Mouse (Mus musculus) MEL (cell line): Measurements from ENCODE around the gene Fkbp8. TPM values are rescaled to one million over a fixed set of nuclear protein-coding genes. Genes with fewer than 3 reads are reported as not detected.
A peak's percentile ranks its signal among the peaks of the same experiment; 100 is the strongest.

Experiments
- DNase-seq: peaks from one replicate; pipeline ENCODE4 v3.0.0; 2011; ENCODE audit warnings: low read depth, low spot score
- H3K27ac ChIP-seq: 2 replicates; pipeline ENCODE4 v1.5.1; 2012; ENCODE audit warnings: low read depth, mild to moderate bottlenecking, control low read depth, low read length, moderate library complexity; ENCODE audit not compliant: control insufficient read depth
- H3K27me3 ChIP-seq, 2 experiments: fragments of 150-350 bp in 1 of 2; sonication (generic) in 1 of 2; 2 replicates each; pipeline ENCODE4 v1.6.1; 2012; ENCODE audit warnings: low read length in 2 of 2, mild to moderate bottlenecking in 2 of 2, improper control_type of control experiment in 1 of 2, moderate library complexity in 1 of 2; ENCODE audit not compliant: insufficient read depth in 2 of 2, control insufficient read depth in 1 of 2
- H3K36me3 ChIP-seq, 2 experiments: 2 replicates each; pipeline ENCODE4 v1.6.1; 2012 to 2014; ENCODE audit warnings: low read length in 2 of 2, improper control_type of control experiment in 1 of 2, inconsistent platforms in 1 of 2, mild to moderate bottlenecking in 1 of 2; ENCODE audit not compliant: insufficient read depth in 2 of 2, control insufficient read depth in 1 of 2
- H3K4me1 ChIP-seq, 2 experiments: fragments of 150-350 bp in 1 of 2; sonication (generic) in 1 of 2; 2 replicates each; pipeline ENCODE4 v1.6.1; 2012; ENCODE audit warnings: low read length in 2 of 2, improper control_type of control experiment in 1 of 2, mild to moderate bottlenecking in 1 of 2; ENCODE audit not compliant: insufficient read depth in 2 of 2, control insufficient read depth in 1 of 2
- H3K4me3 ChIP-seq, 2 experiments: fragments of 150-350 bp in 1 of 2; sonication (generic) in 1 of 2; 2 replicates each; pipeline ENCODE4 v1.5.1; 2012; ENCODE audit warnings: low read depth in 2 of 2, low read length in 2 of 2, mild to moderate bottlenecking in 2 of 2, moderate library complexity in 2 of 2, control low read depth in 1 of 2, improper control_type of control experiment in 1 of 2; ENCODE audit not compliant: control insufficient read depth in 1 of 2, insufficient read depth in 1 of 2
- H3K79me2 ChIP-seq: 2 replicates; pipeline ENCODE4 v1.6.1; 2012; ENCODE audit warnings: mild to moderate bottlenecking, low read length, moderate library complexity; ENCODE audit not compliant: control insufficient read depth, poor library complexity, insufficient read depth
- H3K9ac ChIP-seq: 2 replicates; pipeline ENCODE4 v1.6.1; 2012; ENCODE audit warnings: low read depth, mild to moderate bottlenecking, control low read depth, low read length, moderate library complexity; ENCODE audit not compliant: control insufficient read depth, poor library complexity, severe bottlenecking
- H3K9me3 ChIP-seq: fragments of 150-350 bp; sonication (generic); replicated peaks from 2 replicates; pipeline ENCODE4 v1.6.1; 2012; ENCODE audit warnings: mild to moderate bottlenecking, low read length, improper control_type of control experiment, moderate library complexity; ENCODE audit not compliant: insufficient read depth
- BHLHE40 ChIP-seq: IDR thresholded peaks from 2 replicates; pipeline ENCODE4 v1.6.1; 2012; ENCODE audit warnings: low read depth, mild to moderate bottlenecking, inconsistent platforms, low read length, improper control_type of control experiment, borderline replicate concordance
- CTCF ChIP-seq, 3 experiments: IDR thresholded peaks in 2 of 3; conservative IDR thresholded peaks in 1 of 3; 2 replicates each; pipeline ENCODE4 v1.5.1; 2011 to 2012; ENCODE audit warnings: low read length in 3 of 3, low read depth in 2 of 3, mild to moderate bottlenecking in 2 of 3, improper control_type of control experiment in 1 of 3, inconsistent platforms in 1 of 3, mixed read lengths in 1 of 3, moderate library complexity in 1 of 3; ENCODE audit not compliant: control insufficient read depth in 1 of 3, insufficient read depth in 1 of 3, poor library complexity in 1 of 3, severe bottlenecking in 1 of 3
- ETS1 ChIP-seq: IDR thresholded peaks from 2 replicates; pipeline ENCODE4 v1.6.1; 2012; ENCODE audit warnings: low read depth, mild to moderate bottlenecking, inconsistent platforms, low read length, improper control_type of control experiment, moderate library complexity
- MAZ ChIP-seq: IDR thresholded peaks from 2 replicates; pipeline ENCODE4 v1.6.1; 2012; ENCODE audit warnings: low read depth, mild to moderate bottlenecking, inconsistent platforms, low read length, improper control_type of control experiment
- MXI1 ChIP-seq: IDR thresholded peaks from 2 replicates; pipeline ENCODE4 v1.6.1; 2011; ENCODE audit warnings: mild to moderate bottlenecking, low read depth, low read length, improper control_type of control experiment
- NELFE ChIP-seq: IDR thresholded peaks from 2 replicates; pipeline ENCODE4 v1.6.1; 2011; ENCODE audit warnings: low read depth, low read length, improper control_type of control experiment
- POLR2A ChIP-seq, 2 experiments: IDR thresholded peaks; 2 replicates each; pipeline ENCODE4 v1.6.1; 2011 to 2012; ENCODE audit warnings: low read length in 2 of 2, mild to moderate bottlenecking in 2 of 2, control low read depth in 1 of 2, improper control_type of control experiment in 1 of 2, low read depth in 1 of 2, moderate library complexity in 1 of 2; ENCODE audit not compliant: control insufficient read depth in 1 of 2, insufficient read depth in 1 of 2, poor library complexity in 1 of 2
- RAD21 ChIP-seq: IDR thresholded peaks from 2 replicates; pipeline ENCODE4 v1.6.1; 2011; ENCODE audit warnings: mild to moderate bottlenecking, low read depth, low read length, improper control_type of control experiment
- RCOR1 ChIP-seq: IDR thresholded peaks from 2 replicates; pipeline ENCODE4 v1.6.1; 2012; ENCODE audit warnings: low read depth, mild to moderate bottlenecking, inconsistent platforms, low read length, improper control_type of control experiment
- SIN3A ChIP-seq: IDR thresholded peaks from 2 replicates; pipeline ENCODE4 v1.6.1; 2012; ENCODE audit warnings: low read length, improper control_type of control experiment, inconsistent platforms
- SMC3 ChIP-seq: IDR thresholded peaks from 2 replicates; pipeline ENCODE4 v1.6.1; 2011; ENCODE audit warnings: low read depth, low read length, improper control_type of control experiment
- TAL1 ChIP-seq: IDR thresholded peaks from 2 replicates; pipeline ENCODE4 v1.6.1; 2012; ENCODE audit warnings: mild to moderate bottlenecking, inconsistent platforms, low read length, moderate library complexity, mixed read lengths
- TCF12 ChIP-seq: IDR thresholded peaks from 2 replicates; pipeline ENCODE4 v1.6.1; 2014; ENCODE audit warnings: low read depth, mild to moderate bottlenecking, inconsistent platforms, low read length, improper control_type of control experiment, moderate library complexity
- UBTF ChIP-seq: IDR thresholded peaks from 2 replicates; pipeline ENCODE4 v1.6.1; 2012; ENCODE audit warnings: low read depth, mild to moderate bottlenecking, inconsistent platforms, low read length, improper control_type of control experiment, moderate library complexity, borderline replicate concordance; ENCODE audit not compliant: insufficient read depth
- ZC3H11A ChIP-seq: IDR thresholded peaks from 2 replicates; pipeline ENCODE4 v1.6.1; 2012; ENCODE audit warnings: low read depth, mild to moderate bottlenecking, inconsistent platforms, low read length, improper control_type of control experiment
- polyA plus RNA-seq, 2 experiments: library from polyadenylated mRNA; stranded (reverse) in 1 of 2; unstranded in 1 of 2; fragments of >175 nt in 1 of 2; fragments of >200 nt in 1 of 2; gene quantifications; 2 replicates each; pipeline versions ENCODE4 v1.2.1 to v1.2.4; 2012; ENCODE audit warnings: low replicate concordance in 2 of 2, low read depth in 1 of 2; ENCODE audit not compliant: insufficient read length in 2 of 2, insufficient read depth in 1 of 2, missing spikeins in 1 of 2
- total RNA-seq: library from RNA; depleted of rRNA; stranded (reverse); fragments of 300-350 nt; gene quantifications from 2 replicates; pipeline ENCODE4 v1.2.3, GENCODE M21; 2012

The Fkbp8 gene
- total and polyA plus RNA-seq, 3 experiments, result 215 to 349 TPM; not detected in 1

DNA sequence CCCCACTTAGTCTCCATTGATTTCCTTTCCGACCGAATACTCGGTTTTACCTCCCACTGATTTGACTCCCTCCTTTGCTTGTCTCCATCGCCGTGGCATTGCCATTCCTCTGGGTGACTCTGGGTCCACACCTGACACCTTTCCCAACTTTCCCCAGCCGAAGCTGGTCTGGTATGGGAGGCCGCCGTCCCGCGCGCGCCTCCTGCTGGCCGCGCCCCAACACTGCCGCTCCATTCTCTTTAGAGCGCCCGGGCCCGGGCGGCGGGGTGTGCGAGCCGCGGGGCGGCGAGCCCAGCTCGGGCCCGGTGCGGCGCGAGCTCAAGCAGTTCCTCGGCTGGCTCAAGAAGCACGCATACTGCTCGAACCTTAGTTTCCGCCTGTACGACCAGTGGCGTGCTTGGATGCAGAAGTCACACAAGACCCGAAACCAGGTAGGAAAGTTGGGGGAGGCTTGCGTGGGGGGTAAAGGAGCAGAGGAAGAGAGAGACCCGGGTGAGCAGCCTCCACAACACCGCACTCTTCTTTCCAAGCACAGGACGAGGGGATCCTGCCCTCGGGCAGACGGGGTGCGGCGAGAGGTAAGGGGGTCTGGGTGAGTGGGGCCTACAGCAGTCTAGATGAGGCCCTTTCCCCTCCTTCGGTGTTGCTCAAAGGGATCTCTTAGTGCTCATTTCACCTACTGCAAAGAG lies 24.3 kb upstream of the Fkbp8 start:
- H3K9me3 ChIP-seq, result no peaks in the 10 kb centered on the region
- H3K27ac ChIP-seq, result peak overlapping the region; percentile 82
- peak; percentile 76 for DNase-seq
- H3K4me3 ChIP-seq, result peak overlapping the region; percentile 54 to 84
- peaks cover 16% of the 10 kb centered on the region for H3K79me2 ChIP-seq
- 0 out of 2 replicates have a peak, but pooled peaks have one; percentile 44 for TF ChIP-seq UBTF
- TF ChIP-seq ZC3H11A, result peak; percentile 63
- no peak for TF ChIP-seq TAL1
- 0 out of 4 replicates have a peak, but pooled peaks of 1 of the 2 experiments have one; percentile 39 for TF ChIP-seq POLR2A (IDR thresholded peaks at IDR 0.05; ENCODE audit: control insufficient read depth in 1 of 2, insufficient read depth in 1 of 2, low read depth in 1 of 2, low read length in 2 of 2, poor library complexity in 1 of 2)
- TF ChIP-seq CTCF (IDR thresholded peaks at IDR 0.05 in 2 of 3, conservative IDR thresholded peaks at IDR 0.05 in 1 of 3; ENCODE audit: control insufficient read depth in 1 of 3, insufficient read depth in 1 of 3, low read depth in 2 of 3, low read length in 3 of 3, poor library complexity in 1 of 3, severe bottlenecking in 1 of 3), result peak in 2 of 3 experiments; percentile 89 to 98; a peak in 5 of 6 replicates
- TF ChIP-seq SMC3, result peak; percentile 91
- no peak; the same call in 1 of the 2 replicates for TF ChIP-seq NELFE
- TF ChIP-seq RAD21, result peak; percentile 70
- peaks cover 3 to 39% of the 10 kb centered on the region in 2 experiments; a peak in 3 of 4 replicates for H3K4me1 ChIP-seq
- H3K9ac ChIP-seq, result peak overlapping the region; percentile 88
- no peaks in the 10 kb centered on the region for H3K27me3 ChIP-seq
- H3K36me3 ChIP-seq, result peaks cover 2 to 18% of the 10 kb centered on the region in 2 experiments; a peak in 3 of 4 replicates

DNA sequence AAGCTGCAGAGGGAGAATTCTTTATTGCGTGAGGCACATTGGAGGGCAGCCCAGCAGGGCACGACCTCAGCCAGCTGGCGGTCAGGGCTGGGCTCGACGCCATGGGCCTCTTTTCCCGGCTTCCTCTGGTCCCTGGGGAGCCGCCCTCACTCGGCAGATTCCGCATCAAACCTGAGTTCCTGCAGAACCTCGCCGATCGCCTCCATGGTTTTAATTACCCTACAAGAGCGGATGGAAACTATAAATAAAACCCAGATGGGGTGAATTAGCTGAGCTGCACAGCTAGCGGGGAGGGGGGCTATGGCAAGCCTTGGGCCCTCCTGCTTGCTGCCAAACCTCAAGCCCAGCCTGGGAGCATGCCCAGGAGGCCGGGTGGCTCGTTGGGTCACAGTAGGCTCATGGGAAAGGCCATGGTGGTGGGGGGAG lies 23.2 kb upstream of the Fkbp8 start:
- Histone ChIP-seq H3K4me1 (peaks cover 3 to 47% of the 10 kb centered on the region in 2 experiments; a peak in 3 of 4 replicates), H3K36me3 (peaks cover 5 to 18% of the 10 kb centered on the region in 2 experiments; a peak in 3 of 4 replicates), H3K27ac (no peak overlapping the region), H3K9ac (no peak overlapping the region), H3K4me3 (no peak overlapping the region), H3K9me3 (no peaks in the 10 kb centered on the region), H3K27me3 (no peaks in the 10 kb centered on the region), H3K79me2 (peaks cover 26% of the 10 kb centered on the region)
- TF ChIP-seq ETS1 (no peak), MAZ (0 out of 2 replicates have a peak, but pooled peaks have one; percentile 2)
- DNase-seq, result no peak

DNA sequence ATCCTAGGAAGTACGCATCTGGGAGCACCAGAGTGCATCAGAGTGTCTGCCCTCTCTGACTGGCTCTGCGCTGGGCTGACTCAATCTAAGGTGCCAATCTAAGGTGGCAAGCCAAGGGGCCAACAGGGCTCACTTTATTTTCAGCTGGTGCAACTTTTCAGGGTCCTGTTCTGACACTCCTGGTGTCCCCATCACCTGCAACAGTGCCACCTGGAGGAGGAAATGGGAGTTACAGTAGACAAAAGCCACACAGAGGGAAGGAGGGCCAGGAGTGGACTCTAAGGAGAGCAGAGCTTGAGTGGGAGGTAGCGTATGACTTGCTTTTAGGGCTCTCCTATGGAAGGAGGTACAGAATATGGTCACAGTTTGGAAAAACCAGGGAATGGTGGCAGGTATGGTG lies 22.7 kb upstream of the Fkbp8 start:
- H3K9me3 ChIP-seq, result no peaks in the 10 kb centered on the region
- DNase-seq, result peak; percentile 80
- H3K36me3 ChIP-seq, result peaks cover 5 to 18% of the 10 kb centered on the region in 2 experiments; a peak in 3 of 4 replicates
- TF ChIP-seq RCOR1 (no peak), MXI1 (no peak), ZC3H11A (peak; percentile 60), SMC3 (peak; percentile 89), SIN3A (peak; percentile 32; the same call in 1 of the 2 replicates), TCF12 (no peak), NELFE (no peak), CTCF (IDR thresholded peaks at IDR 0.05 in 2 of 3, conservative IDR thresholded peaks at IDR 0.05 in 1 of 3; ENCODE audit: control insufficient read depth in 1 of 3, insufficient read depth in 1 of 3, low read depth in 2 of 3, low read length in 3 of 3, poor library complexity in 1 of 3, severe bottlenecking in 1 of 3) (peak; percentile 78 to 91 (median 81)), RAD21 (peak; percentile 66), BHLHE40 (no peak)
- H3K9ac ChIP-seq, result no peak overlapping the region
- no peak overlapping the region for H3K4me3 ChIP-seq
- H3K4me1 ChIP-seq, result peaks cover 3 to 43% of the 10 kb centered on the region in 2 experiments; a peak in 3 of 4 replicates
- peaks cover 32% of the 10 kb centered on the region for H3K79me2 ChIP-seq
- H3K27ac ChIP-seq, result no peak overlapping the region
- no peaks in the 10 kb centered on the region for H3K27me3 ChIP-seq
